Mouse (Mus musculus) neural tube, embryonic 13.5 days (tissue): ENCODE data around the gene Oxld1. TPM values are rescaled to one million over a fixed set of nuclear protein-coding genes. Genes with fewer than 3 reads are reported as not detected.
A peak's percentile ranks its signal among the peaks of the same experiment; 100 is the strongest.

Experiments
- ATAC-seq: fragments of 200-750 bp; cut with Nextera tagmentation; 2 replicates; pipeline ENCODE4 v1.8.0; 2017; ENCODE audit warnings: low read depth, mild to moderate bottlenecking, moderate TSS enrichment, moderate library complexity
- H3K27ac ChIP-seq: fragments of 300-500 bp; sonication (generic); replicated peaks from 2 replicates; pipeline ENCODE4 v1.5.1; 2015; ENCODE audit warnings: moderate library complexity, mild to moderate bottlenecking, inconsistent platforms
- H3K27me3 ChIP-seq: fragments of 300-500 bp; sonication (generic); 2 replicates; pipeline ENCODE4 v1.6.1; 2015; ENCODE audit warnings: mild to moderate bottlenecking, inconsistent platforms
- H3K36me3 ChIP-seq: fragments of 300-500 bp; sonication (generic); 2 replicates; pipeline ENCODE4 v1.6.1; 2015; ENCODE audit warnings: mild to moderate bottlenecking, inconsistent platforms
- H3K4me1 ChIP-seq: fragments of 300-500 bp; sonication (generic); replicated peaks from 2 replicates; pipeline ENCODE4 v1.6.1; 2015; ENCODE audit warnings: inconsistent platforms
- H3K4me2 ChIP-seq: fragments of 300-500 bp; sonication (generic); 2 replicates; pipeline ENCODE4 v1.6.1; 2015; ENCODE audit warnings: inconsistent platforms, mild to moderate bottlenecking, moderate library complexity
- H3K4me3 ChIP-seq: fragments of 300-500 bp; sonication (generic); 2 replicates; pipeline ENCODE4 v1.5.1; 2015; ENCODE audit warnings: mild to moderate bottlenecking, inconsistent platforms
- H3K9ac ChIP-seq: fragments of 300-500 bp; sonication (generic); 2 replicates; pipeline ENCODE4 v1.6.1; 2015; ENCODE audit warnings: moderate library complexity, mild to moderate bottlenecking, inconsistent platforms
- H3K9me3 ChIP-seq: fragments of 300-500 bp; sonication (generic); 2 replicates; pipeline ENCODE4 v1.6.1; 2016; ENCODE audit warnings: inconsistent platforms
- WGBS: fragments of 180-500 bp; shearing (Covaris S2); methylation state at CpG from one replicate; pipeline ENCODE4 v1.1.7; 2015; 5-methylcytosine and 5-hydroxymethylcytosine counted together
- polyA plus RNA-seq: library from polyadenylated mRNA; unstranded; fragments of >200 nt; fragmentation: Nextera tagmentation; extraction: Ambion mirVana; gene quantifications from 2 replicates; pipeline ENCODE4 v1.2.1, GENCODE M21; 2015

Oxld1 gene
- polyA plus RNA-seq, 1 experiment from 2014 or later, result 10.4 TPM

GRCm38 (mm10) chr11:120467736-120468092 is 9.8 kb upstream of the Oxld1 start:
- peak; percentile 65 for ATAC-seq
- H3K36me3 ChIP-seq, result peaks cover 65% of the 10 kb centered on the region
- 1% methylated on average over 33 of the region's 33 CpGs for WGBS

DNA sequence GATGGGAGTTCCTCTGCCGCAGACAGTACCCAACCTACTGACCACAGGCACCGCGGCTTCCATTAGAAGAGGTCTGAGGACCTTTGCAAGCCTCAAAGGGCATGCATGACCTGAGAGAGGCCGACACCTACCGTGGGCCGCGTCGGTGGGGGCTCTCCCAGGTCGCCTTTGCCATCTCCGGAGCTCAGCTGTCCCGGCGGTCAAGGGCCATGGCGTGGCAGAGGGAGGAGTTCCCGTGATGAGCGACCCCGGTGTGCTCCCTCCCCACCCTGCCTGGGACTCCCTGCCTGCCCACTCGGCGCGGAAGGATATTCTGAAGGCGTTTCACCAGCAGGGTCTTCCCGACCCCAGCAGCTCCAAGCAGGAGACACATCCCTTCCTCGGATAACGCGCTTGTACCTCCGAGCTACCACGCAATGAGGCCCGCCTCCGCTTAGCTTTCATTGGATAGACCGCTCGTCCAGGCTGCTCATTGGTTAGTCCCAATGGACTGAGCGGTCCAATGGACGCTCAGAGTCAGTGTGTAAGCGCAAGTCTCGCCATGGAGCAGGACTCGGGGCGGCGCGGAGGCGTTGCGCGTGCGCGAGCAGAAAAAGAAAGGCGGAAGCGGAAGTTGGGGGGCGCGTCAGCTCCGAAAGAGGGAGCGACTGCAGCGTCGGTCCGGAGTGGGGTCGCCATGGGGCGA is 9.3 kb upstream of the Oxld1 start, which contains the start of gene Arl16:
Gene Arl16, minus strand, starts transcription at position 557 of the 685 bp plus-strand sequence.
- Histone ChIP-seq H3K4me3 (peak within 1 kb of the TSS; percentile 86), H3K4me1 (peaks cover 30% of the 10 kb centered on the region), H3K9ac (peak within 1 kb of the TSS; percentile 94), H3K4me2 (peak within 1 kb of the TSS; percentile 98), H3K27ac (peak within 1 kb of the TSS; percentile 90), H3K9me3 (no peaks in the 10 kb centered on the region), H3K27me3 (no peaks in the 10 kb centered on the region), H3K36me3 (peaks cover 65% of the 10 kb centered on the region)
- peak; percentile 100 for ATAC-seq
- WGBS, result under 1% methylated on average over 54 of the region's 54 CpGs

More at GRCm38 (mm10) chr11:120467736-120468092, 9.8 kb upstream of the Oxld1 start:
- Histone ChIP-seq H3K27me3 (no peaks in the 10 kb centered on the region), H3K9ac (peak overlapping the region; percentile 87), H3K4me3 (peak overlapping the region; percentile 86), H3K27ac (0 out of 2 replicates have a peak overlapping the region, but pooled peaks have one; percentile 20), H3K4me2 (peak overlapping the region; percentile 91), H3K4me1 (peaks cover 30% of the 10 kb centered on the region), H3K9me3 (no peaks in the 10 kb centered on the region)

DNA sequence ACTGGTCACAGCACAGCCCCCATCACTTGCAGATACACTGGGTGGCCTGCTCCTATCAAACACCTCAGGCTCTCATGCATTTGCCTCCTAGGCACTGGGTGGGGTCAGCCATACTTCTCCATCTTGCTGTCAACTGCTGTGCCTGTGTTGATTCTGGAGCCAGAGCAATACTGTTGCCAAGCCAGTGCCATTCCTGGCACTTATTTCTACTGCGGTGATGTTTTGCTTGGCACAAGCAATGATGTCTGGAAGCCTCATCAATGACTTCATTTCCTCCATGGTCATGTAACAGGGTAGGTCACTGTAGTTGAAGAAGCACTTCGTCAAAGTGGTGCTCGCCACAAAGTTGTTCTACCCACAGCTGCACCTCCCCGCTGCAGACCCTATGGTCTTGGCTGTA is 7.7 kb upstream of the Oxld1 start:
- H3K27ac ChIP-seq, result no peak overlapping the region
- H3K4me2 ChIP-seq, result peak overlapping the region; percentile 98
- no peak for ATAC-seq
- H3K9ac ChIP-seq, result no peak overlapping the region
- WGBS, result 93% methylated on average over 4 of the region's 4 CpGs
- no peaks in the 10 kb centered on the region for H3K27me3 ChIP-seq
- no peaks in the 10 kb centered on the region for H3K9me3 ChIP-seq
- peaks cover 30% of the 10 kb centered on the region for H3K4me1 ChIP-seq
- H3K36me3 ChIP-seq, result peaks cover 65% of the 10 kb centered on the region
- H3K4me3 ChIP-seq, result peak overlapping the region; percentile 86; the same call in 1 of the 2 replicates

- no peaks in the 10 kb centered on the region for H3K9me3 ChIP-seq
- H3K4me3 ChIP-seq, result no peak overlapping the region
- no peak for ATAC-seq
- no peaks in the 10 kb centered on the region for H3K27me3 ChIP-seq
- H3K9ac ChIP-seq, result no peak overlapping the region
- H3K4me1 ChIP-seq, result peaks cover 34% of the 10 kb centered on the region
- WGBS, result 95% methylated on average over 5 of the region's 5 CpGs
- H3K4me2 ChIP-seq, result no peak overlapping the region
- H3K27ac ChIP-seq, result no peak overlapping the region
- H3K36me3 ChIP-seq, result peaks cover 61% of the 10 kb centered on the region
These were observed 6.5 kb upstream of the Oxld1 start for GRCm38 (mm10) chr11:120464365-120464764.

GRCm38 (mm10) chr11:120463536-120463935 is 5.7 kb upstream of the Oxld1 start:
- 89% methylated on average over 2 of the region's 2 CpGs for WGBS
- H3K36me3 ChIP-seq, result peaks cover 60% of the 10 kb centered on the region
- no peaks in the 10 kb centered on the region for H3K27me3 ChIP-seq
- ATAC-seq, result no peak
- no peaks in the 10 kb centered on the region for H3K9me3 ChIP-seq
- H3K4me1 ChIP-seq, result peaks cover 35% of the 10 kb centered on the region
- H3K4me2 ChIP-seq, result no peak overlapping the region
- no peak overlapping the region for H3K27ac ChIP-seq
- H3K4me3 ChIP-seq, result no peak overlapping the region
- no peak overlapping the region for H3K9ac ChIP-seq

DNA sequence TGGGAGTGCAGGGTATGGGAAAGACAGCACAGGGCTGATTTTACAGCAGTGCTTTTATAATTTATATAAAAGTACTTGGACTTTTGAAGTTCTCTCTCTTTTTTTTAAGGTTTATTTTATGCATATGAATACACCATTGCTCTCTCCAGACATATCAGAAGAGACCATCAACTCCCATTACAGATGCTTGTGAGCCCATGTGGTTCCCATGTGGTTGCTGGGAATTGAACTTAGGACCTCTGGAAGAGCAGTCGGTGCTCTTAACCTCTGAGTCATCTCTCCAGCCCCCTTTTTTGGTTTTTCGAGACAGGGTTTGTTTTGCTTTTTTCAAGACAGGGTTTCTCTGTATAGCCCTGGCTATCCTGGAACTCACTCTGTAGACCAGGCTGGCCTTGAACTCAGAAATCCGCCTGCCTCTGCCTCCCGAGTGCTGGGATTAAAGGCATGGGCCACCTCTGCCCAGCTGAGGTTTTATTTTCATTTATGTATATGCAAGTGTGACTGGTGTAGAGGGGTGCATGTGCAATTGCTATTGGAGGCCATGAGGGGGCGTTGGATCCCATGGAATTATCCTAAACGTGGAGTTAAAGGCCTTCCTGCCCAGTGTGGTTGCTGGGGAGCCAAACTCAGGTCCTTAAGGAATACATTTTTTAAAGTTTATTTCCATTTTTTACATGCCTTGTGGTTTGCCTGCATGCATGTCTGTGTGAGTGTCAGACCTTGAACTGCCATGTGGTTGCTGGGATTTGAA is 1.2 kb upstream of the Oxld1 start:
- WGBS, result 76% methylated on average over 6 of the region's 6 CpGs
- peaks cover 25% of the 10 kb centered on the region for H3K4me1 ChIP-seq
- no peak overlapping the region for H3K27ac ChIP-seq
- H3K4me3 ChIP-seq, result peak overlapping the region; percentile 90
- H3K27me3 ChIP-seq, result no peaks in the 10 kb centered on the region
- H3K9ac ChIP-seq, result peak overlapping the region; percentile 98
- peaks cover 44% of the 10 kb centered on the region for H3K36me3 ChIP-seq
- H3K9me3 ChIP-seq, result no peaks in the 10 kb centered on the region
- no peak for ATAC-seq
- peak overlapping the region; percentile 97 for H3K4me2 ChIP-seq

- Histone ChIP-seq H3K9me3 (no peaks in the 10 kb centered on the region), H3K27ac (peak overlapping the region; percentile 84), H3K27me3 (no peaks in the 10 kb centered on the region), H3K36me3 (peaks cover 28% of the 10 kb centered on the region), H3K4me1 (peaks cover 25% of the 10 kb centered on the region), H3K4me3 (peak overlapping the region; percentile 90), H3K4me2 (peak overlapping the region; percentile 97), H3K9ac (peak overlapping the region; percentile 98)
- 35% methylated on average over 14 of the region's 14 CpGs for WGBS
- ATAC-seq, result 0 out of 2 replicates have a peak, but pooled peaks have one; percentile 24
These were observed 498 bp downstream of the Oxld1 start for GRCm38 (mm10) chr11:120457370-120457769.

DNA sequence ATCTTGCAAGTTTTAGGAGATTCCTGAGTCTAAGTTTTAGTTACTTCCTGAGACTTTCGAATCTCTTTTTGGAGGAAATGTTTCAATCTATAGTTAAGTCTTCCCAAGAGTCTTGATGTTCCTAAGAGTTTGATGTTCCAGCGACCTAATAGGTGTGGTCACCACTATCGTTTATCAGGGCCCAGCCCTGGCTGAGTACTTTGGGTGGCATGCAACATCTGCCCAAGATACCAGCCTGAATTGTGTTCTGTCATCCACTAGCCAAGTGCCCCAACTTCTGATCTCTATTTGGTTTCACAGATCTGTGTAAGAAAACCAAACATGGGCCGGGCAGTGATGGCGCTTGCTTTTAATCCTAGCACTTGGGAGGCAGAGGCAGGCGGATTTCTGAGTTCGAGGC is 2.5 kb downstream of the Oxld1 start:
- Histone ChIP-seq H3K36me3 (peaks cover 9% of the 10 kb centered on the region), H3K4me3 (no peak overlapping the region), H3K9ac (no peak overlapping the region), H3K9me3 (no peaks in the 10 kb centered on the region), H3K4me1 (peaks cover 25% of the 10 kb centered on the region), H3K4me2 (no peak overlapping the region), H3K27me3 (no peaks in the 10 kb centered on the region), H3K27ac (no peak overlapping the region)
- 93% methylated on average over 7 of the region's 7 CpGs for WGBS
- ATAC-seq, result no peak

DNA sequence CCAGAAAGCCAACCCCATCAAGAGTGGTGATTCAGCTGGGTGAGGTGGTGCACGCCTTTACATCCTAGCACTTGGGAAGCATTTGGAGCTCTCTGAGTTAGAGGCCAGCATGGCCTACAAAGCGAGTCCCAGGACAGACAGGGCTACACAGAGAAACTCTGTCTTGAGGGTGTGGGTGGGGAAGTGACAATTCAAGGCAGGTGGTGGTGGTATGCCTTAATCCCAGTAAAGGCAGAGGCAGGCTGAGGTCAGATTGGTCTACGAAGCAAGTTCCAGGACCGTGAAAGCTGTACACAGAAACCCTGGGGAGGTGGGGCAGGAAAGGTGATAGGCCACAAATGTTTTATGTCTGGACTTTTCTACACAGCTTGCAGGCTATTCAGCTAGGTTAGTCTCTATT is 2.9 kb downstream of the Oxld1 start:
- peaks cover 6% of the 10 kb centered on the region for H3K36me3 ChIP-seq
- H3K9me3 ChIP-seq, result no peaks in the 10 kb centered on the region
- H3K4me3 ChIP-seq, result no peak overlapping the region
- no peak for ATAC-seq
- no peak overlapping the region for H3K4me2 ChIP-seq
- H3K27me3 ChIP-seq, result no peaks in the 10 kb centered on the region
- 96% methylated on average over 4 of the region's 4 CpGs for WGBS
- H3K4me1 ChIP-seq, result peaks cover 25% of the 10 kb centered on the region
- no peak overlapping the region for H3K27ac ChIP-seq
- H3K9ac ChIP-seq, result no peak overlapping the region

DNA sequence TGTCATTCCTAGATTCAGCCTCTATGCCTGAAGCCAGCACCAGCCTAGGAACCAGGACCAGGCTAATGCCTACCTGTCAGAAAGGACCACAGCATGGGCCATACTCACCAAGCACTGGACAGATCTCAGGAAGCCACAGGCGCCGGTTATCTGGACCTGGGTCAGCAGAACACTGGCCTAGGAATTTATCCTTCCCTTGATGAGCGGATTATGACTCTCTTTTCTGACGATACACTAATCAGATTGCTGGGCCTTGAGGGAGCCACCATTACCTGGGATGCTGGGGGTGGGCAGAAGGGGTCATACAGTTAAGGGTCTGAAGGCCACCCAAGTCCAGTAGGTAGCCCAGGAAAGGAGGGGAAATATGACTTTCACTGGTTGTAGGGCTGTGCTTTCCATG is 4.6 kb downstream of the Oxld1 start, which contains the start of gene Pde6g:
Gene Pde6g, minus strand, starts transcription at position 195 of the 400 bp plus-strand sequence.
- Histone ChIP-seq H3K4me1 (peaks cover 10% of the 10 kb centered on the region), H3K4me3 (no peak within 1 kb of the TSS), H3K9ac (no peak within 1 kb of the TSS), H3K9me3 (no peaks in the 10 kb centered on the region), H3K27me3 (no peaks in the 10 kb centered on the region), H3K27ac (no peak within 1 kb of the TSS), H3K4me2 (no peak within 1 kb of the TSS), H3K36me3 (no peaks in the 10 kb centered on the region)
- ATAC-seq, result no peak
- 91% methylated on average over 4 of the region's 4 CpGs for WGBS

- Histone ChIP-seq H3K4me2 (no peak overlapping the region), H3K36me3 (no peaks in the 10 kb centered on the region), H3K9me3 (no peaks in the 10 kb centered on the region), H3K27me3 (no peaks in the 10 kb centered on the region), H3K9ac (no peak overlapping the region), H3K27ac (no peak overlapping the region), H3K4me3 (no peak overlapping the region), H3K4me1 (peaks cover 7% of the 10 kb centered on the region)
- 68% methylated on average over 3 of the region's 3 CpGs for whole genome bisulfite sequencing
- ATAC-seq, result no peak
These were observed 5.6 kb downstream of the Oxld1 start for GRCm38 (mm10) chr11:120452246-120452645.

DNA sequence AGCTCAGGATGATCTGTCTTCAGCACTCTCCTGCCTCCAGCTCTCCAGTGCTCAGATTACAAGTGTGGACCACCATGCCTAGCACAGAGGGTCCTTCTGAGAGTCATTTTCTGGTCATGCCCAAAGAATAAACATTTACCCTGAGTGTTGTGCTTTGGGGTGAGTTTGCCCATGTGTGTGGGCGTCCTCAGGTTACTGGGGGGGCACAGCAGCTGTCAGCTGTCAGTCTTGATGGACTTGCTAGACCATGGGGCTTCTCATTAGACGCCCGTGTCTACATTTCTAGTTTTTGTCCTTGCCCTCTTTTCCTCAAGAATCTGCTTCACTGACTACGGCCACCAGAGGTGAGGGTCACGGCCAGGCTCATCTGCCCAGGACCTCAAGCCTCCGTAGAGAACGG is 10.7 kb downstream of the Oxld1 start:
- no peaks in the 10 kb centered on the region for H3K36me3 ChIP-seq
- H3K9me3 ChIP-seq, result no peaks in the 10 kb centered on the region
- no peak overlapping the region for H3K4me3 ChIP-seq
- no peaks in the 10 kb centered on the region for H3K4me1 ChIP-seq
- no peak for ATAC-seq
- no peaks in the 10 kb centered on the region for H3K27me3 ChIP-seq
- H3K27ac ChIP-seq, result no peak overlapping the region
- WGBS, result 80% methylated on average over 7 of the region's 7 CpGs
- H3K9ac ChIP-seq, result no peak overlapping the region
- no peak overlapping the region for H3K4me2 ChIP-seq
